Mouse (Mus musculus) midbrain, embryonic 15.5 days (tissue): ENCODE results near the gene Parp9. TPM values are rescaled to one million over a fixed set of nuclear protein-coding genes. Genes with fewer than 3 reads are reported as not detected.
"Not testable (repeated sequence)": the region's sequence is repeated elsewhere in the genome, so short reads cannot be mapped to it uniquely, and the experiment has no call there.

Experiments
- ATAC-seq: fragments of 200-750 bp; cut with Nextera tagmentation; replicated peaks from 2 replicates; pipeline ENCODE4 v1.8.0; 2017; ENCODE audit warnings: moderate TSS enrichment
- H3K27ac ChIP-seq: fragments of 300-500 bp; sonication (generic); 2 replicates; pipeline ENCODE4 v1.5.1; 2015; ENCODE audit warnings: mild to moderate bottlenecking, inconsistent platforms
- H3K27me3 ChIP-seq: fragments of 300-500 bp; sonication (generic); replicated peaks from 2 replicates; pipeline ENCODE4 v1.6.1; 2015; ENCODE audit warnings: inconsistent platforms
- H3K36me3 ChIP-seq: fragments of 300-500 bp; sonication (generic); replicated peaks from 2 replicates; pipeline ENCODE4 v1.6.1; 2015; ENCODE audit warnings: inconsistent platforms
- H3K4me1 ChIP-seq: fragments of 300-500 bp; sonication (generic); 2 replicates; pipeline ENCODE4 v1.6.1; 2015; ENCODE audit warnings: inconsistent platforms
- H3K4me2 ChIP-seq: fragments of 300-500 bp; sonication (generic); 2 replicates; pipeline ENCODE4 v1.6.1; 2015; ENCODE audit warnings: inconsistent platforms, mild to moderate bottlenecking, moderate library complexity
- H3K4me3 ChIP-seq: fragments of 300-500 bp; sonication (generic); 2 replicates; pipeline ENCODE4 v1.5.1; 2015; ENCODE audit warnings: mild to moderate bottlenecking, inconsistent platforms
- H3K9ac ChIP-seq: fragments of 300-500 bp; sonication (generic); 2 replicates; pipeline ENCODE4 v1.6.1; 2015; ENCODE audit warnings: mild to moderate bottlenecking, inconsistent platforms
- H3K9me3 ChIP-seq: fragments of 300-500 bp; sonication (generic); 2 replicates; pipeline ENCODE4 v1.6.1; 2016; ENCODE audit warnings: inconsistent platforms
- WGBS: fragments of 180-500 bp; shearing (Covaris S2); methylation state at CpG from one replicate; pipeline ENCODE4 v1.1.7; 2015; ENCODE audit warnings: mixed read lengths; 5-methylcytosine and 5-hydroxymethylcytosine counted together
- polyA plus RNA-seq: library from polyadenylated mRNA; unstranded; fragments of >200 nt; fragmentation: Nextera tagmentation; extraction: Ambion mirVana; gene quantifications from 2 replicates; pipeline ENCODE4 v1.2.1, GENCODE M21; 2015

Gene Parp9
- polyA plus RNA-seq, 1 experiment from 2014 or later, result 1.8 TPM

DNA sequence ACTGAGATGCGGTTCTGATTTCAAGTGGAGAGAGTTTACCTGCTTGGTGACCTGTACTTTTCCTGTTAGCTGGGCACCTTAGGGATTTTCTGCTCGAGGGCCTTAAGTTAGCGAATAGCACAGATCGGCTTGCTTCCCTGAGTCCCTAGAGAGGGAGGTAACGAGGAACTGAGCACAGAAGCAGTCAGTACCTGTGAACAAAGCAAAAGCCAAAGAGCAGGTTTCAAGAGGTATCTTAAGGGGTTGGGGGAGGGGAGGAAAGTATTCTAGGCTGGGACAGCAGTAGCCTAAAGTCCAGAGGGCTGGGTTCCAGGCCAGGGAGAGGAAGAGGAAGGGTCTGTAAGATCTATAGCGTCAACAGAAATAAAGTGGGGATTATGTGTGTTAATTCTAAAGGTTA is 991 bp downstream of the Parp9 start:
- Histone ChIP-seq H3K4me1 (peaks cover 15% of the 10 kb centered on the region), H3K27ac (no peak overlapping the region), H3K36me3 (no peaks in the 10 kb centered on the region), H3K27me3 (peaks cover 13% of the 10 kb centered on the region), H3K9me3 (no peaks in the 10 kb centered on the region), H3K4me2 (peak overlapping the region; percentile 83), H3K9ac (no peak overlapping the region), H3K4me3 (peak overlapping the region; percentile 44)
- ATAC-seq, result no peak
- WGBS, result 6% methylated on average over 6 of the region's 6 CpGs

DNA sequence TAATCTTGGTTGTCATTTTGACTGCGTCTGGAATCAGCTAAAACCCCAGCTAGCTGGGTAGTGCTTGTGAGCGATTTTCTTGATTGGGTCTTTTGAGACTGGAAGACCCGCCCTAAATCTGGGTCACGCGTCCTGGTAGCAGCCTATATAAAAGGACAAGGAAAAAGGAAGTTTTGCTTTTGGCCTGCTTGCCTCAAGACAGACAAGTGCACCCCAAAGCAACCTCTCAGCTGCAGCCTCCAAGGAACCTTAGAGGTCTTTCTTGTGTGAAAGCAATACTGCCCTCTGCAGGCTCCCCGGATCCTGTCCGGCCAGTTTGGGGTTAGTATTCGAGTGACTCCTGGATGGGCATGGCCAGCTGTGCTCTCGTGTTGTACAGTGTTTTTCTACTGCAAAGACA is 1.4 kb downstream of the Parp9 start:
- no peak overlapping the region for H3K9ac ChIP-seq
- 0 out of 2 replicates have a peak overlapping the region, but pooled peaks have one; percentile 44 for H3K4me3 ChIP-seq
- peak overlapping the region; percentile 83 for H3K4me2 ChIP-seq
- 13% methylated on average over 9 of the region's 9 CpGs for WGBS
- no peaks in the 10 kb centered on the region for H3K36me3 ChIP-seq
- no peak overlapping the region for H3K27ac ChIP-seq
- ATAC-seq, result no peak
- no peaks in the 10 kb centered on the region for H3K9me3 ChIP-seq
- peaks cover 15% of the 10 kb centered on the region for H3K4me1 ChIP-seq
- H3K27me3 ChIP-seq, result peaks cover 13% of the 10 kb centered on the region

DNA sequence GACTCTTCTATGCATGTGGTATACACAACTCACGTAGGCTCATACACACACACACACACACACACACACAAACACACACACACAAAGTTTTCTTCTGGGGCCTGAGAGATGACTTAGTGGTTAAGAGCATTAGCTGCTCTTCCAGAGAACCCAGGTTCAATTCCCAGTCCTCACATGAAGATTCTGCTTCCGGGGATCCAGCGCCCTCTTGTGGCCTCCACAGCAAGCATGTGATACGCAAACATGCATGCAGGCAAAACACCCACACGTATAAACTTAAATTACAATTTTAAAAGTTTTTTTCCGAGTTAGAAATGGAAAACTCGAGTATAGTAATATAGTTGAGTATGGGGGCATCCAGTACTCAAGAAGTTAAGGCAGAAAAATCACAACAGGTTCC is 3.1 kb downstream of the Parp9 start:
- Histone ChIP-seq H3K27ac (no peak overlapping the region), H3K4me3 (no peak overlapping the region), H3K36me3 (no peaks in the 10 kb centered on the region), H3K9ac (no peak overlapping the region), H3K4me2 (no peak overlapping the region), H3K9me3 (no peaks in the 10 kb centered on the region), H3K4me1 (peaks cover 15% of the 10 kb centered on the region), H3K27me3 (peaks cover 13% of the 10 kb centered on the region)
- ATAC-seq, result no peak
- WGBS, result 82% methylated on average over 7 of the region's 7 CpGs

DNA sequence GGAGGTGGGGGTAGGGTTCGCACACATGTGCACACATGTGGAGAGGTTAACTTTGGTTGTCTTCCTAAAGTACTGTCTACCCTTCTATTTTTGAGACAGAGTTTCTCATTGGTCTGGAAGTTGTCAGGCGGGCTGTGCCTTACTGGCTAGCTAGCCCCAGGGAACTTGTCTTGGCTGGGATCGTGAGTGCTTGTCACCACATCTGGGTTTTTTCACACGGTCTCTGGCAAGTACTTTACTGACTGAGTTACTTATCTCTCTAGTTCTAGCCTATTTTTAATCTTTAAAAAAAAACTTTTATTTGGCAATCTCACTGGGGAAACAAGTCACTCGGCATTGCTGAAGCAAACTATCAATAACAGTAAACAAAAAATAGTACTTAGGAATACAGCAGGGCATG is 11.0 kb downstream of the Parp9 start:
- no peak overlapping the region for H3K4me2 ChIP-seq
- H3K36me3 ChIP-seq, result no peaks in the 10 kb centered on the region
- H3K27me3 ChIP-seq, result no peaks in the 10 kb centered on the region
- H3K9me3 ChIP-seq, result no peaks in the 10 kb centered on the region
- no peak overlapping the region for H3K4me3 ChIP-seq
- H3K27ac ChIP-seq, result no peak overlapping the region
- WGBS, result 90% methylated on average over 5 of the region's 5 CpGs
- no peak for ATAC-seq
- no peak overlapping the region for H3K9ac ChIP-seq
- H3K4me1 ChIP-seq, result no peaks in the 10 kb centered on the region

DNA sequence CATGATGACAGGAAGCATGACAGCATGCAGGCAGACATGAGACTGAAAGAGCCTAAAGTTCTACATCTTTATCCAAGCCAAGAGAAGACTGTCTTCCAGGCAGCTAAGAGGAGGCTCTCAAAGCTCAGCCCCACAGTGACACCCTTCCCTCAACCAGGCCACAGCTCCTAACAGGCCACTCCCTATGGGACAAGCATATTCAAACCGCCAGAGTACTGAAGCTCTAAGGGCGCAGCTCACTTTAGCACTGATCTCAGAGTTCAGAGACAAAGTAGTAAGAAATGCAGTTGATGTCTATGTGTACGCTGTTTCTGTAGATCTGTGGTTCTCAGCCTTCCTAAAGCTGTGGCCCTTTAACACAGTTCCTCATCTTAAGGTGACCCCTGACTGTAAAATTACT is 12.9 kb downstream of the Parp9 start:
- Histone ChIP-seq H3K4me3 (no peak overlapping the region), H3K27ac (no peak overlapping the region), H3K27me3 (no peaks in the 10 kb centered on the region), H3K4me1 (no peaks in the 10 kb centered on the region), H3K9ac (no peak overlapping the region), H3K36me3 (no peaks in the 10 kb centered on the region), H3K9me3 (no peaks in the 10 kb centered on the region), H3K4me2 (no peak overlapping the region)
- ATAC-seq, result no peak
- WGBS, result 89% methylated on average over 3 of the region's 3 CpGs

DNA sequence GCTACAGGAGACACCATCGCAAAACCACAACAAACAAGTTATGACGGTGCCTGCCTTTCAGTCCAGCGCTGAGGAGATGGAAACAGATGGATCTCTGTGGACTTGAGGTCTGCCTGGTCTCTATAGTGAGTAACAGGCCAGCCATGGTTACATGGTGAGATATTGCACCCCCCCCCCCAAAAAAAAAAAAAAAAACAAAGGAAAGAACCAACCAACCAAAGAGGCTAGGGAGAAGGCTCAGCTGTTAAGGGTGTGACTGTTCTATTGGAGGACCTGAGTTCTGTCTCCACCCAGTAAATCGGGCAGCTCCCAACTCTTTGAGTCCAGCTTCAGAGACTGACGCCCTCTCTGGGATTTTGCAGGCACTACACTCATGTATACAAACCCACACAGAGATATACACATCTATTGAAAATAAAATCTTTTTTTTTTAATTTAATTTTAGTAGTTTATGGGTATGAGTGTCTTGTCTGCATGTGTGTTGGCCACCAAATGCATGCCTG is 14.4 kb downstream of the Parp9 start:
- WGBS, result 91% methylated on average over 5 of the region's 5 CpGs
- H3K9ac ChIP-seq, result no peak overlapping the region
- no peaks in the 10 kb centered on the region for H3K36me3 ChIP-seq
- no peaks in the 10 kb centered on the region for H3K4me1 ChIP-seq
- no peaks in the 10 kb centered on the region for H3K9me3 ChIP-seq
- ATAC-seq, result no peak
- H3K27ac ChIP-seq, result no peak overlapping the region
- H3K4me2 ChIP-seq, result no peak overlapping the region
- H3K4me3 ChIP-seq, result no peak overlapping the region
- H3K27me3 ChIP-seq, result no peaks in the 10 kb centered on the region

DNA sequence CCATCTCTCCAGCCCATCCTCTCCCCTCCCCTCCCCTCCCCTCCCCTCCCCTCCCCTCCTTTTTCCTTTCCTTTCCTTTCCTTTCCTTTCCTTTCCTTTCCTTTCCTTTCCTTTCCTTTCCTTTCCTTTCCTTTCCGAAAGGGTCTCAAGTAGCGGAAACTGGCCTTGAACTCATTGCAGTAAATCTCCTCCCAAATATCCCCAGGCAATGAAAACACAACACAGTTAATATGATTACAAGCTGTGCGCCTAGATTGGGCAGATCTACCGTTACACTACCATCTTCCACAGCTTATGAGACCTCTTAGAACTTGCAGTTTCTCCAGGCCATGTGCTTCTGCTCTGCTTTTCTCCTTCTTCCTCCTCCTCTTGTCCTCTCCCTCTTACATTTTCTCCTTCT is 27.7 kb downstream of the Parp9 start:
- 81% methylated on average over 4 of the region's 4 CpGs for WGBS
- not testable (repeated sequence) for H3K36me3 ChIP-seq, H3K9me3 ChIP-seq, H3K27me3 ChIP-seq, H3K4me1 ChIP-seq, H3K4me2 ChIP-seq, ATAC-seq, H3K4me3 ChIP-seq, H3K9ac ChIP-seq, H3K27ac ChIP-seq

DNA sequence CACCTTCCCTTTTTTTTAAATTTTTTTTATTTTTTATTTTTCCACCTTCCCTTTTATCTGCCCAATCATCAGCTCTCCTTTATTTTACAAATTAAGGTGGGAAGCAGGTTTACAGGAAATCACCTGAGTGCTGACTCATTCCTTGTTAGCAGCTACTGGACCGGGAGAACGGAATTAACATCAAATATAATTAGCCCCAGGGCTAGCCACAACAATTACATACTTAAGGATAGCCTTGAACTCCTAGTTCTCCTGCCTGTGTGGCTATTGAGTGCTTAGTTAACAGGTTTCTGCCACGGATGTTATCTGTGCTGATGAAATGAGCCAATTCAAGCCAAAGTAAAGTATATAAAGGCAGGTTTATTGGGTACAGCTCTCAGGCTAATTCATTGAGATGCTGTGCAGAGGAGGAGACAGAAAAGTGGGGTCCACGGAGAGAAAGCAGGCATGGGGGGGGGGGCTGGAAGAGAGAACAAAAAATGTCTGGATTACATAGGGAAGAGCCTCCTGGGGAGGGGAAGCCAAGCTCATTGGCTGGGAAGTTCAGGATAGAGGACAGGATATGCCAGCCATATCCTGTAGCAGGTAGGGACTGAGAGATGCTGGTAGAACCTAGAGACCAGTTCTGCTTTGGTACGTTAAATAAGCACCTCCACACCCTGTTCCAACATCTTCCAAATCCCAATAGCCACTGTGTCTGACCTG is 28.3 kb downstream of the Parp9 start:
- 54% methylated on average over 5 of the region's 5 CpGs for WGBS
- ATAC-seq, result no peak

DNA sequence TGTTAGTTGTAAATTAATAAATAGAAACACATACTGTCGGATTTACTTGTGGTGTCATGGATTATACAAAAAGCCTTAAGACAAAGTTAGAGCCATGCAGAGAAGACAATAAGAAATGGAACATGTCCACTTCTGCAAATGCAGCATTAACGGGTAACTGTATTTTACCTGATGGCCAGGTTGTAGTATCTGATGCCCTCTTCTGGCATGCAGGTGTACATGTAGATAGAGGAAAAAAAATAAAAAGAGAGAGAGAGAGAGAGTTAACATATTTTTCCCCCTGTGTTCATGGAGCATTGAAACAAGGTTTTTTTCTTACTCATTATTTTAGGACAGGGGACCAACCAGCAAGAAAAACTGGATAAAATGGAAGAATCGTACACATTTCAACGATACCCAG is 29.0 kb downstream of the Parp9 start:
- H3K9me3 ChIP-seq, result no peaks in the 10 kb centered on the region
- H3K4me3 ChIP-seq, result no peak overlapping the region
- WGBS, result 92% methylated on average over 4 of the region's 4 CpGs

More for the DNA sequence above, 28.3 kb downstream of the Parp9 start:
- Histone ChIP-seq H3K4me1 (no peaks in the 10 kb centered on the region), H3K4me3 (no peak overlapping the region), H3K9ac (no peak overlapping the region), H3K4me2 (no peak overlapping the region), H3K27me3 (no peaks in the 10 kb centered on the region), H3K27ac (no peak overlapping the region), H3K36me3 (no peaks in the 10 kb centered on the region), H3K9me3 (no peaks in the 10 kb centered on the region)

DNA sequence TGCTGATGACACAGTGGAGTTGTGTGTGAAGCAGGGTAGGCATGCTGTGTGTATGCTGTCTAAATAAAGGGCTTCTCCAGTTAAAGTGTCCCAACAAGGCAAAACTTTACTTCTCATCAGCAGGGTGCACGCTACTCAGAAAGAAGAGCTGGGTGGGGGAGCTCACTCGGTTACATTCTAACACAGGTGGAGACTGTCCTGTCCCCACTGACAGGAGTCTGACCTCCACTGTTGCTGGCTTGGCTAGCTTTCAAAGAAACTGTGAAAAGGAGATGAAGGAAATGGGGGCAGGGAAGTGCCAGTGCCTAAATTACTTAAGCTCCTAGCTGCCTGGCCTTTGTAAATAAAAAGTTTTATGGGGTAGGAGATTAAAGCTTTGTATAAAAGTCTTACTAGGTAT is 29.9 kb downstream of the Parp9 start:
- Histone ChIP-seq H3K36me3 (no peaks in the 10 kb centered on the region), H3K9ac (no peak overlapping the region), H3K4me1 (no peaks in the 10 kb centered on the region)

More for the DNA sequence above, 29.0 kb downstream of the Parp9 start:
- no peak for ATAC-seq
- Histone ChIP-seq H3K27ac (no peak overlapping the region), H3K27me3 (no peaks in the 10 kb centered on the region), H3K9ac (no peak overlapping the region), H3K36me3 (no peaks in the 10 kb centered on the region), H3K4me1 (no peaks in the 10 kb centered on the region), H3K4me2 (no peak overlapping the region)

DNA sequence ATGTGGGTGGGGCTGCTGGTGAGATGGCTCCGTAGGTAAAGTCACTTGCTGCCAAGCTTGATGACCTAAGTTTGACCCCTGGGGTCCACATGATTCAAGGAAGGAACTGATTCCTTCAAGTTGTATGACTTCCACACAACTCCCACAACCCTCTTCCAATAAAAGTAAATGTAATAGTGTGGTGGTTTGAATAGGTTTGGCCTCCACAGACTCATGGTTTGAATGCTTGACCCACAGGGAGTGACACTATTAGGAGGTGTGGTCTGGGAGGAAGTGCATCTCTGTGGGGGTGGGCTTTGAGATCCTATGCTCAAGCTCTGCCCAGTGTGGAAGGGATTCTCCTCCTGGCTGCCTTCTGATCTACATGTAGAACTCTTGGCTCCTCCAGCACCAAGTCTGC is 35.8 kb downstream of the Parp9 start:
- WGBS, result 47% methylated on average over 1 of the region's 1 CpGs
- Histone ChIP-seq H3K36me3 (no peaks in the 10 kb centered on the region), H3K27ac (no peak overlapping the region), H3K4me3 (no peak overlapping the region), H3K9me3 (no peaks in the 10 kb centered on the region), H3K4me1 (no peaks in the 10 kb centered on the region), H3K9ac (no peak overlapping the region), H3K4me2 (no peak overlapping the region), H3K27me3 (no peaks in the 10 kb centered on the region)
- ATAC-seq, result no peak

More for the DNA sequence above, 29.9 kb downstream of the Parp9 start:
- no peak for ATAC-seq
- Histone ChIP-seq H3K27ac (no peak overlapping the region), H3K4me2 (no peak overlapping the region), H3K27me3 (no peaks in the 10 kb centered on the region), H3K4me3 (no peak overlapping the region), H3K9me3 (no peaks in the 10 kb centered on the region)
- WGBS, result 59% methylated on average over 2 of the region's 2 CpGs

DNA sequence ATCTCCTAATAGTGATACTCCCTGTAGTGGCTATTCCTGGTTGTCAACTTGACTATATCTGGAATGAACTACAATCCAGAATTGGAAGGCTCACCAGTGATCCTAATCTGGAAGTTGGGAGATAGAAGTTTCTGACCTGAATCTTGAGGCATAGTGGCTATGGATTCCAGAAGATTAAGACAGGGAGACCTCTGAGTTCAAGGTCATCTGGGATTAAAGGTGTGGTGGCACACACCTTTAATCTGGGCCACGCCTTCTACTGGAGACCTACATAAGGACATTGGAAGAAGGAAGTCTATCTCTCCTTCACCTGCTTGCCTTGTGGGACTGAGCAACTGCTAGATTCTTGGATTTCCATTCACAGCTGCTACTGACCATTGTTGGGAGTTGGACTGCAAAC is 40.2 kb downstream of the Parp9 start, which contains the start of gene Kpna1:
TSS of gene Kpna1 (plus strand) at position 301 of the 400 bp plus-strand sequence.
- H3K4me3 ChIP-seq, H3K4me2 ChIP-seq, H3K27ac ChIP-seq, H3K9ac ChIP-seq, H3K9me3 ChIP-seq, H3K36me3 ChIP-seq, ATAC-seq, H3K4me1 ChIP-seq, H3K27me3 ChIP-seq: not testable (repeated sequence)
- WGBS, result 93% methylated on average over 1 of the region's 1 CpGs

DNA sequence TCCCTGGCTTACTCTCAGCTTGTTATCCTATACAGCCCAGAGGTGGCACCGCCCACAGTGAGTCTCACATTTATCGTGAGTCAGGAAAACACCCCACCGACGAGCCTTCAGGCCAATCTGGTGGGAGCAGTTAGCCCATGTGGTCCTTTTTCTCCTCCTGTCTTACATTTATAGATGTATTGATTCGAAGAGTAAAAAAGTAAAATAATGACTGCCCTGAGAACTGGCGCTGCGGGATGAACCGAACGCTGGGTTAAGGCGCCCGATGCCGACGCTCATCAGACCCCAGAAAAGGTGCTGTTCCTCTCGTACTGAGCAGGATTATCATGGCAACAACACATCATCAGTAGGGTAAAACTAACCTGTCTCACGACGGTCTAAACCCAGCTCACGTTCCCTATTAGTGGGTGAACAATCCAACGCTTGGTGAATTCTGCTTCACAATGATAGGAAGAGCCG is 43.1 kb downstream of the Parp9 start:
- 48% methylated on average over 19 of the region's 19 CpGs for WGBS
- no peak overlapping the region for H3K4me3 ChIP-seq
- peaks cover 16% of the 10 kb centered on the region for H3K4me1 ChIP-seq
- no peaks in the 10 kb centered on the region for H3K36me3 ChIP-seq
- no peak overlapping the region for H3K4me2 ChIP-seq
- H3K9me3 ChIP-seq, result peaks cover 3% of the 10 kb centered on the region; the same call in 1 of the 2 replicates
- H3K9ac ChIP-seq, result no peak overlapping the region
- ATAC-seq, result peak; percentile 30; the same call in 1 of the 2 replicates
- H3K27me3 ChIP-seq, result 0 out of 2 replicates have a peak, but pooled peaks cover 3% of the 10 kb centered on the region
- no peak overlapping the region for H3K27ac ChIP-seq
